Mouse (Mus musculus) bone marrow macrophage, adult 2 months (primary cell): ENCODE data around the gene Lcmt1.

Experiments used
- CTCF ChIP-seq: IDR thresholded peaks from 2 replicates; pipeline ENCODE4 v1.5.1; 2012; ENCODE audit warnings: low read depth, mild to moderate bottlenecking, low read length, moderate library complexity
- POLR2A ChIP-seq: IDR thresholded peaks from 2 replicates; pipeline ENCODE4 v1.6.1; 2012; ENCODE audit warnings: mild to moderate bottlenecking, low read depth, low read length, borderline replicate concordance

DNA sequence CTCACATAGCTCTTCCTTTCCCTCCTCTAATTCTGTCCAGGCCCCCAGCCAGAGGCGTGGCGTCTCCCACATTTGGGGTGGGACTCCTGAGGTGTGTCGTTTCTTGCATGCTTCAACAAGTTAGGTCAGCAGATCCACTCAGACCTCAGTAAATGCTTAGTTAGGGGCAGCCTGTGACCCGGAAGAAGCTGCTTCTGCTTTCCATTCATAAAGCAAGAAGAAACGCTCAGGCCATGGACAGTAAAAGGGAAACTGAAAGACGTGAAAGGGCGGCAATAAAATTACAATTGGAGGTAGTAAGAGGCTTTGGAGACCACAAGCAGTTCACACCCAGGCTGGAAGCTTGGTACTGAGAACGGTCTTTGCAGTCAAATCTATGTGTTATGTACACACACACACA is 27.8 kb downstream of the Lcmt1 start:
- TF ChIP-seq POLR2A (no peak), CTCF (no peak)
